Mouse (Mus musculus) liver, embryonic 13.5 days (tissue): ENCODE data around the gene Gpr160. TPM values are rescaled to one million over a fixed set of nuclear protein-coding genes. Genes with fewer than 3 reads are reported as not detected.
"Not testable (repeated sequence)": the region's sequence is repeated elsewhere in the genome, so short reads cannot be mapped to it uniquely, and the experiment has no call there.

ENCODE experiments used
- ATAC-seq: fragments of 200-750 bp; cut with Nextera tagmentation; 2 replicates; pipeline ENCODE4 v1.8.0; 2017; ENCODE audit warnings: low read depth, mild to moderate bottlenecking, moderate number of reproducible peaks, moderate library complexity
- DNase-seq: peaks from one replicate; pipeline ENCODE4 v3.0.0; 2022
- H3K27ac ChIP-seq: fragments of 300-500 bp; sonication (generic); 2 replicates; pipeline ENCODE4 v1.5.1; 2015; ENCODE audit warnings: moderate library complexity, mild to moderate bottlenecking, inconsistent platforms
- H3K27me3 ChIP-seq: fragments of 300-500 bp; sonication (generic); 2 replicates; pipeline ENCODE4 v1.6.1; 2015; ENCODE audit warnings: mild to moderate bottlenecking, inconsistent platforms
- H3K36me3 ChIP-seq: fragments of 300-500 bp; sonication (generic); 2 replicates; pipeline ENCODE4 v1.6.1; 2015; ENCODE audit warnings: mild to moderate bottlenecking, inconsistent platforms
- H3K4me1 ChIP-seq: fragments of 300-500 bp; sonication (generic); replicated peaks from 2 replicates; pipeline ENCODE4 v1.6.1; 2015; ENCODE audit warnings: inconsistent platforms
- H3K4me2 ChIP-seq: fragments of 300-500 bp; sonication (generic); 2 replicates; pipeline ENCODE4 v1.6.1; 2015; ENCODE audit warnings: inconsistent platforms, mild to moderate bottlenecking, moderate library complexity
- H3K4me3 ChIP-seq: fragments of 300-500 bp; sonication (generic); replicated peaks from 2 replicates; pipeline ENCODE4 v1.5.1; 2015; ENCODE audit warnings: mild to moderate bottlenecking, inconsistent platforms
- H3K9ac ChIP-seq: fragments of 300-500 bp; sonication (generic); 2 replicates; pipeline ENCODE4 v1.6.1; 2015; ENCODE audit warnings: mild to moderate bottlenecking, inconsistent platforms
- H3K9me3 ChIP-seq: fragments of 300-500 bp; sonication (generic); replicated peaks from 2 replicates; pipeline ENCODE4 v1.6.1; 2016; ENCODE audit warnings: inconsistent platforms
- WGBS: fragments of 180-500 bp; shearing (Covaris S2); methylation state at CpG from one replicate; pipeline ENCODE4 v1.1.7; 2015; ENCODE audit not compliant: insufficient replicate concordance; 5-methylcytosine and 5-hydroxymethylcytosine counted together
- polyA plus RNA-seq: library from polyadenylated mRNA; unstranded; fragments of >200 nt; fragmentation: Nextera tagmentation; extraction: Ambion mirVana; gene quantifications from 2 replicates; pipeline ENCODE4 v1.2.1, GENCODE M21; 2015

Gpr160 gene
- polyA plus RNA-seq, 1 experiment from 2014 or later: 3.4 TPM

GRCm38 (mm10) chr3:30859599-30859998 is 3.8 kb downstream of the Gpr160 start:
- Histone ChIP-seq H3K4me1 (peaks cover 11% of the 10 kb centered on the region), H3K27me3 (peaks cover 38% of the 10 kb centered on the region)
- not testable (repeated sequence) for H3K9me3 ChIP-seq, H3K4me2 ChIP-seq, H3K9ac ChIP-seq, H3K27ac ChIP-seq, H3K4me3 ChIP-seq, DNase-seq, H3K36me3 ChIP-seq, ATAC-seq
- 78% methylated on average over 8 of the region's 8 CpGs for WGBS

DNA sequence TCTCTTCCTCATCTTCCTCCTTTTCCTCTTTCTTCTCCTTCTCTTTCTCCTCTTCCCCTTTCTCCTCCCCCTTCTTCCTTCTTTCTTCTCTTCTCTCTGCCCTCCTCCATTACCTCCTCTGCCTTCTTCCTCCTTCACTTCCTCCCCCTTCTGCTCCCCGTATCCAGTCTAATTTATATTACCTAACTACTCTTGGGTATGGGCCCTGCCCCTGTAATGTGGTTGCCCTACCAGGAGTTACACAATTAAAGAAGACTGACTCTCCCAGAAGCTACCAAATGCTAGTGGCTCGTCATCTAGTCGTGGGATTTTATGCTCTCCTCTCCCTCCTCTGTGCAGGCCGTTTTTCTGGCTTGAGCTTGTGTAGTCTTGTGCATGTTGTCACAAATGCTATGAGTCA is 5.0 kb downstream of the Gpr160 start:
- no peak overlapping the region for H3K27ac ChIP-seq
- H3K4me3 ChIP-seq: no peak overlapping the region
- H3K27me3 ChIP-seq: peaks cover 27% of the 10 kb centered on the region
- H3K9ac ChIP-seq: no peak overlapping the region
- no peak for DNase-seq
- H3K4me2 ChIP-seq: no peak overlapping the region
- H3K36me3 ChIP-seq: no peaks in the 10 kb centered on the region
- H3K4me1 ChIP-seq: peaks cover 5% of the 10 kb centered on the region
- H3K9me3 ChIP-seq: no peaks in the 10 kb centered on the region
- ATAC-seq: no peak
- 50% methylated on average over 4 of the region's 4 CpGs for WGBS

- peak overlapping the region; percentile 11; the same call in 1 of the 2 replicates for H3K27ac ChIP-seq
- H3K4me1 ChIP-seq: no peaks in the 10 kb centered on the region
- no peak overlapping the region for H3K4me3 ChIP-seq
- WGBS: 41% methylated on average over 5 of the region's 5 CpGs
- H3K36me3 ChIP-seq: no peaks in the 10 kb centered on the region
- H3K27me3 ChIP-seq: no peaks in the 10 kb centered on the region
- H3K9me3 ChIP-seq: no peaks in the 10 kb centered on the region
- no peak overlapping the region for H3K4me2 ChIP-seq
- DNase-seq (no peak), ATAC-seq (no peak)
- H3K9ac ChIP-seq: no peak overlapping the region
Observed at GRCm38 (mm10) chr3:30863712-30864435, 8.1 kb downstream of the Gpr160 start.

GRCm38 (mm10) chr3:30864640-30865039 is 8.9 kb downstream of the Gpr160 start:
- no peak overlapping the region for H3K27ac ChIP-seq
- H3K9me3 ChIP-seq: no peaks in the 10 kb centered on the region
- no peaks in the 10 kb centered on the region for H3K4me1 ChIP-seq
- no peaks in the 10 kb centered on the region for H3K36me3 ChIP-seq
- WGBS: 15% methylated on average over 1 of the region's 1 CpGs
- no peak overlapping the region for H3K4me3 ChIP-seq
- no peak for DNase-seq
- no peak for ATAC-seq
- no peak overlapping the region for H3K4me2 ChIP-seq
- no peaks in the 10 kb centered on the region for H3K27me3 ChIP-seq
- H3K9ac ChIP-seq: no peak overlapping the region

GRCm38 (mm10) chr3:30868176-30868575 is 12.4 kb downstream of the Gpr160 start:
- Histone ChIP-seq H3K4me3 (no peak overlapping the region), H3K9me3 (no peaks in the 10 kb centered on the region), H3K36me3 (no peaks in the 10 kb centered on the region), H3K27ac (no peak overlapping the region), H3K4me1 (no peaks in the 10 kb centered on the region), H3K27me3 (no peaks in the 10 kb centered on the region), H3K9ac (no peak overlapping the region), H3K4me2 (no peak overlapping the region)
- ATAC-seq (no peak), DNase-seq (no peak)
- WGBS: 77% methylated on average over 5 of the region's 5 CpGs

DNA sequence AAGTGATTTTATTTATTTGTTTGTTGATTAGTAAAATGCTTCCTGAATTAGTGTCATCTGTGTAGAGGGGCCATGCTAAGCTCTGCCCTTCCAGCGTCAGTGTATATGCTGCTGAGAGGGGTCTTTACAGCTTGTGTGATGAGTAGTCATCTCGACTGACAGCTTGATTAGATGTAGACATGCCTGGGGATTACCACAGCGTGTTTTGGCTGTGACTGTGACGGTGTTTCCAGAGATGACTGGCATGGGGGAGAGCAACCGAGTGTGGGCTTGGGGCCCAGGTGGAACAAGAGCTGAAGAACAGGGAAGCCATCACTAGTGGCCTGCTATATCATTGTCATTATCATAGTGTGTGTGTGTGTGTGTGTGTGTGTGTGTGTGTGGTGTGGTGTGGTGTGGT is 12.9 kb downstream of the Gpr160 start:
- WGBS: 53% methylated on average over 5 of the region's 5 CpGs
- H3K4me2 ChIP-seq: no peak overlapping the region

DNA sequence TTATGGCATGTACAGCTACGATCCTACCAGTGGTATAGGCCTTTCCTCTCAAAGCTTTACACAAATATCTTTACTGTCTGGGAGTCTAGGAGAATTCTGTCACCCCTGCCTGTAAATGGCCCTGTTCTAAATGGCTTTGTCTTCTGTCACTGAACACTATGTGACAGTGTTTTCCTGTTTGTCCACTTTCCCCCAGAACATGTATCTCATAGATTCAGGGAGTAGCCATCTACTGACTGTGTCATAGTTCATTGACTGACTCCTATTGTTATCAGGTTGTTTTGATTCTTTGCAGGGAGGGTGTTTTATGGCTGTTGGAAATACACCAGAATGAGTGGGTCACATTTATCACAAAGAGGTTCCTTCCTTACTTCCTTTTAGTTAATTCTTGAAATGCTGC is 14.2 kb downstream of the Gpr160 start:
- DNase-seq (no peak), ATAC-seq (no peak)
- WGBS: 72% methylated on average over 1 of the region's 1 CpGs

More for the DNA sequence above, 12.9 kb downstream of the Gpr160 start:
- Histone ChIP-seq H3K27me3 (no peaks in the 10 kb centered on the region), H3K9me3 (no peaks in the 10 kb centered on the region), H3K9ac (no peak overlapping the region), H3K4me1 (no peaks in the 10 kb centered on the region), H3K36me3 (no peaks in the 10 kb centered on the region), H3K4me3 (no peak overlapping the region), H3K27ac (no peak overlapping the region)
- ATAC-seq (no peak), DNase-seq (no peak)

GRCm38 (mm10) chr3:30876709-30877108 is 21.0 kb downstream of the Gpr160 start:
- DNase-seq (no peak), ATAC-seq (no peak)
- Histone ChIP-seq H3K4me3 (no peak overlapping the region), H3K9me3 (no peaks in the 10 kb centered on the region), H3K9ac (no peak overlapping the region), H3K27me3 (no peaks in the 10 kb centered on the region), H3K4me2 (no peak overlapping the region), H3K27ac (no peak overlapping the region), H3K36me3 (no peaks in the 10 kb centered on the region), H3K4me1 (no peaks in the 10 kb centered on the region)
- WGBS: 60% methylated on average over 6 of the region's 6 CpGs

More for the DNA sequence above, 14.2 kb downstream of the Gpr160 start:
- Histone ChIP-seq H3K9ac (no peak overlapping the region), H3K4me3 (no peak overlapping the region), H3K4me1 (no peaks in the 10 kb centered on the region), H3K27ac (no peak overlapping the region), H3K36me3 (no peaks in the 10 kb centered on the region), H3K27me3 (no peaks in the 10 kb centered on the region), H3K4me2 (no peak overlapping the region), H3K9me3 (no peaks in the 10 kb centered on the region)

DNA sequence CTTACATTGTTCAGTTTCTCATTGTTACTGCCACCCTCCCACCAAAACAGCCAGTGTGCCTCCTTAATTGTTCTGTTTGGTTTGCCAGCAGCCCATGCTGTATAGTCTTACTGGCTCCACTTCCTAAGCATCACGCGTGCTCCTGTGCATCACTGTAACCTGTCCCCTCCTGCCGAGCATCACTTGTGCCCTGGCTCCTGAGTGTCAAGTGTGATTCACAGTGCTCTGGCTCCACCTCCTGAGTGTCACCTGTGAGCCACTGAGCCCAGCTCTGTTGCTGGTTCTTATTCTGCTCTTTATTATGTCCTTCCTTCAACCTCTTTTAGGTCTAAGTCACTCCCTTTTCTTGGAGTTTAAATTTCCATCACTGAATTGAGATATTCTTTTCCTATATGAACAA is 31.7 kb downstream of the Gpr160 start:
- H3K27ac ChIP-seq: no peak overlapping the region
- no peaks in the 10 kb centered on the region for H3K9me3 ChIP-seq
- H3K4me2 ChIP-seq: no peak overlapping the region
- no peaks in the 10 kb centered on the region for H3K27me3 ChIP-seq
- no peak for ATAC-seq
- H3K4me3 ChIP-seq: no peak overlapping the region
- no peak overlapping the region for H3K9ac ChIP-seq
- H3K4me1 ChIP-seq: no peaks in the 10 kb centered on the region
- no peaks in the 10 kb centered on the region for H3K36me3 ChIP-seq
- DNase-seq: no peak
- WGBS: 71% methylated on average over 3 of the region's 3 CpGs

- 28% methylated on average over 1 of the region's 1 CpGs for WGBS
Observed at GRCm38 (mm10) chr3:30889014-30889413, 33.3 kb downstream of the Gpr160 start.

GRCm38 (mm10) chr3:30896721-30897120 is 41.0 kb downstream of the Gpr160 start:
- DNase-seq (no peak), ATAC-seq (no peak)
- H3K9me3 ChIP-seq: no peaks in the 10 kb centered on the region
- no peak overlapping the region for H3K4me2 ChIP-seq
- H3K9ac ChIP-seq: no peak overlapping the region
- H3K27me3 ChIP-seq: no peaks in the 10 kb centered on the region
- H3K4me3 ChIP-seq: no peak overlapping the region
- peaks cover 29% of the 10 kb centered on the region for H3K36me3 ChIP-seq
- H3K27ac ChIP-seq: no peak overlapping the region
- H3K4me1 ChIP-seq: no peaks in the 10 kb centered on the region
- 79% methylated on average over 5 of the region's 5 CpGs for WGBS

More at GRCm38 (mm10) chr3:30889014-30889413, 33.3 kb downstream of the Gpr160 start:
- no peaks in the 10 kb centered on the region for H3K9me3 ChIP-seq
- no peak overlapping the region for H3K4me3 ChIP-seq
- no peak overlapping the region for H3K27ac ChIP-seq
- no peaks in the 10 kb centered on the region for H3K4me1 ChIP-seq
- no peaks in the 10 kb centered on the region for H3K36me3 ChIP-seq
- H3K4me2 ChIP-seq: no peak overlapping the region
- H3K9ac ChIP-seq: no peak overlapping the region
- ATAC-seq: no peak
- DNase-seq: no peak
- no peaks in the 10 kb centered on the region for H3K27me3 ChIP-seq

DNA sequence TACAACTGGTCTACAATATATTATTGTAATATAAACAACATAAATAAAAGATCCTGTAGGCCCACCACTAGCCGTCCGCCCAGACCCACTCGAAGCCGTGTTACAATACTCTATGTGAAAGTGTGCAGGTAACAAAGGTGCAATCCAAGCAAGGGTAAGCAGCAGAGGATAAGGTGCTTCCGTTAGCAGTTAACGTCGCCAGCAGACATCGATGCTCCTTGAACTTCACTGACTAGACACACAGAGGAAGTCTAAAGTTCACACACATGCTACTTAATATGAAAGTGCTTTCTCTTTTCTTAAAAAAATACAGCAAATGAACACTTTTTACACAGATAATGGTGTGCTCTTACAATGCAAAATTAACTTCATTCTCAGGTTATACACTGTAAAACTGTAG is 43.7 kb downstream of the Gpr160 start:
- no peaks in the 10 kb centered on the region for H3K27me3 ChIP-seq
- DNase-seq (no peak), ATAC-seq (no peak)
- H3K36me3 ChIP-seq: peaks cover 40% of the 10 kb centered on the region
- no peak overlapping the region for H3K4me2 ChIP-seq
- no peak overlapping the region for H3K4me3 ChIP-seq
- no peak overlapping the region for H3K9ac ChIP-seq
- 88% methylated on average over 8 of the region's 8 CpGs for WGBS
- no peaks in the 10 kb centered on the region for H3K4me1 ChIP-seq
- H3K27ac ChIP-seq: no peak overlapping the region
- no peaks in the 10 kb centered on the region for H3K9me3 ChIP-seq
